Mouse (Mus musculus) forebrain, embryonic 11.5 days (tissue): ENCODE results near the gene Pdcl2. TPM values are rescaled to one million over a fixed set of nuclear protein-coding genes. Genes with fewer than 3 reads are reported as not detected.

Experiments used
- ATAC-seq: fragments of 200-750 bp; cut with Nextera tagmentation; replicated peaks from 2 replicates; pipeline ENCODE4 v1.8.0; 2017; ENCODE audit warnings: moderate TSS enrichment; ENCODE audit not compliant: low FRiP score
- DNase-seq: peaks from one replicate; pipeline ENCODE4 v3.0.0-alpha.2; 2017; ENCODE audit warnings: low spot score
- H3K27ac ChIP-seq: fragments of 300-500 bp; sonication (generic); 2 replicates; pipeline ENCODE4 v1.5.1; 2014; ENCODE audit warnings: low read depth, low read length
- H3K27me3 ChIP-seq: fragments of 300-500 bp; sonication (generic); 2 replicates; pipeline ENCODE4 v1.6.1; 2014; ENCODE audit warnings: mild to moderate bottlenecking, low read length, mixed read lengths; ENCODE audit not compliant: control insufficient read depth, insufficient read depth
- H3K36me3 ChIP-seq: fragments of 300-500 bp; sonication (generic); 2 replicates; pipeline ENCODE4 v1.6.1; 2014; ENCODE audit warnings: mild to moderate bottlenecking, low read length, moderate library complexity, mixed read lengths; ENCODE audit not compliant: control insufficient read depth, insufficient read depth
- H3K4me1 ChIP-seq: fragments of 300-500 bp; sonication (generic); replicated peaks from 2 replicates; pipeline ENCODE4 v1.6.1; 2014; ENCODE audit warnings: low read length, mixed read lengths; ENCODE audit not compliant: control insufficient read depth, insufficient read depth
- H3K4me2 ChIP-seq: fragments of 300-500 bp; sonication (generic); 2 replicates; pipeline ENCODE4 v1.6.1; 2014; ENCODE audit warnings: low read depth, mild to moderate bottlenecking, low read length, moderate library complexity, mixed read lengths; ENCODE audit not compliant: severe bottlenecking
- H3K4me3 ChIP-seq: fragments of 300-500 bp; sonication (generic); 2 replicates; pipeline ENCODE4 v1.5.1; 2014; ENCODE audit warnings: low read depth, low read length
- H3K9ac ChIP-seq: fragments of 300-500 bp; sonication (generic); 2 replicates; pipeline ENCODE4 v1.6.1; 2014; ENCODE audit warnings: low read length
- H3K9me3 ChIP-seq: fragments of 300-500 bp; sonication (generic); 2 replicates; pipeline ENCODE4 v1.6.1; 2016; ENCODE audit warnings: low read length, mixed read lengths; ENCODE audit not compliant: control insufficient read depth
- WGBS: fragments of 180-500 bp; shearing (Covaris S2); extraction: QIAGEN DNeasy Blood & Tissue Kit; methylation state at CpG from one replicate; pipeline ENCODE4 v1.1.7; 2014; 5-methylcytosine and 5-hydroxymethylcytosine counted together
- polyA plus RNA-seq: library from polyadenylated mRNA; unstranded; fragments of >200 nt; fragmentation: Nextera tagmentation; extraction: Ambion mirVana; gene quantifications from 2 replicates; pipeline ENCODE4 v1.2.1, GENCODE M21; 2014

The Pdcl2 gene
- polyA plus RNA-seq, 1 experiment from 2014 or later, result not detected

GRCm38 (mm10) chr5:76287062-76287461, 43.9 kb downstream of the Pdcl2 start:
- H3K9ac ChIP-seq, result no peak overlapping the region
- H3K27me3 ChIP-seq, result no peaks in the 10 kb centered on the region
- H3K9me3 ChIP-seq, result no peaks in the 10 kb centered on the region
- no peaks in the 10 kb centered on the region for H3K36me3 ChIP-seq
- no peak overlapping the region for H3K27ac ChIP-seq
- 81% methylated on average over 5 of the region's 5 CpGs for WGBS
- ATAC-seq (no peak), DNase-seq (no peak)
- H3K4me3 ChIP-seq, result no peak overlapping the region
- no peaks in the 10 kb centered on the region for H3K4me1 ChIP-seq
- no peak overlapping the region for H3K4me2 ChIP-seq

DNA sequence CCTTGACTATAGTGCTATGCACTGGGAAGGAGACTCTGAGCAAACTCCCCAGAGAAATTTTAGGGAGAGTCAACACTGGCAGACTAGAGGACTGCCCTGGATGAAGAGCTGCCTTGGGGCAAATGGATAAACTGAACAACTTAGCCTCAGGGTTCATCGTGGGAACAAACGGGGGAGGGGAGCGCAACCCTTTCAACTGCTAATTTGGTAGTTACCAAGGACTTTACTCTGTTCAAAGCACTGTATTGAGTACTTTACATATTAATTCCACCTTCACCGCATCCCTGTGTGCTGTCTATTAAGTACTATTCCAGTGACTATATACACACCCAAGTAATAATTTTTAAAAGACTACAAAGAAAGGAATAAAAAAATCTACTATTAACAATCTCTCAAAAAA, 45.3 kb downstream of the Pdcl2 start:
- 52% methylated on average over 4 of the region's 4 CpGs for WGBS
- Histone ChIP-seq H3K4me3 (no peak overlapping the region), H3K4me1 (no peaks in the 10 kb centered on the region), H3K36me3 (no peaks in the 10 kb centered on the region), H3K9me3 (no peaks in the 10 kb centered on the region), H3K27ac (no peak overlapping the region), H3K27me3 (no peaks in the 10 kb centered on the region), H3K9ac (no peak overlapping the region), H3K4me2 (no peak overlapping the region)
- ATAC-seq (no peak), DNase-seq (no peak)

GRCm38 (mm10) chr5:76283890-76284289, 47.1 kb downstream of the Pdcl2 start:
- Histone ChIP-seq H3K4me3 (no peak overlapping the region), H3K9me3 (no peaks in the 10 kb centered on the region), H3K36me3 (no peaks in the 10 kb centered on the region), H3K27me3 (no peaks in the 10 kb centered on the region), H3K4me2 (no peak overlapping the region), H3K4me1 (no peaks in the 10 kb centered on the region), H3K27ac (no peak overlapping the region), H3K9ac (no peak overlapping the region)
- ATAC-seq (no peak), DNase-seq (no peak)
- WGBS, result 89% methylated on average over 1 of the region's 1 CpGs

GRCm38 (mm10) chr5:76274977-76275376, 56.0 kb downstream of the Pdcl2 start:
- no peak for DNase-seq
- Histone ChIP-seq H3K4me3 (no peak overlapping the region), H3K4me1 (no peaks in the 10 kb centered on the region), H3K27me3 (no peaks in the 10 kb centered on the region), H3K36me3 (no peaks in the 10 kb centered on the region), H3K27ac (no peak overlapping the region), H3K9ac (no peak overlapping the region), H3K4me2 (no peak overlapping the region), H3K9me3 (no peaks in the 10 kb centered on the region)
- ATAC-seq, result no peak
- 92% methylated on average over 4 of the region's 4 CpGs for WGBS

Other genes starting within 250 kb of the Pdcl2 start
- 12.1 and 15.7 TPM in 2 replicates for gene Srd5a3, start 190.9 kb downstream of the Pdcl2 start, polyA plus RNA-seq
- 95.3 and 101 TPM in 2 replicates for gene Tmem165, start 147.3 kb downstream of the Pdcl2 start, polyA plus RNA-seq
- gene Clock, start 26.4 kb downstream of the Pdcl2 start, polyA plus RNA-seq, result 13.0 and 15.2 TPM in 2 replicates
- not detected in 2 replicates for gene Nmu, start 32.6 kb upstream of the Pdcl2 start, polyA plus RNA-seq
- gene Gm7271, start 152.9 kb upstream of the Pdcl2 start, polyA plus RNA-seq, result 0.79 TPM in 1 of 2 replicates, not detected in the other
- 55.7 and 56.1 TPM in 2 replicates for gene Exoc1, start 198.2 kb upstream of the Pdcl2 start, polyA plus RNA-seq